Mouse (Mus musculus) brain, embryonic 14.5 days (tissue): ENCODE measurements around the gene Catsperd.

ENCODE experiments used
- CTCF ChIP-seq: fragments of 200-500 bp; IDR thresholded peaks from 2 replicates; pipeline ENCODE4 v1.5.1; 2012; ENCODE audit warnings: inconsistent platforms, mild to moderate bottlenecking, moderate library complexity, borderline replicate concordance; ENCODE audit not compliant: insufficient read depth, insufficient read length; ENCODE audit errors: extremely low read depth
- POLR2A ChIP-seq: fragments of 200-500 bp; IDR thresholded peaks from 2 replicates; pipeline ENCODE4 v1.6.1; 2012; ENCODE audit warnings: mild to moderate bottlenecking, inconsistent platforms, borderline replicate concordance; ENCODE audit not compliant: poor library complexity, insufficient read depth, insufficient read length, severe bottlenecking; ENCODE audit errors: extremely low read depth

DNA sequence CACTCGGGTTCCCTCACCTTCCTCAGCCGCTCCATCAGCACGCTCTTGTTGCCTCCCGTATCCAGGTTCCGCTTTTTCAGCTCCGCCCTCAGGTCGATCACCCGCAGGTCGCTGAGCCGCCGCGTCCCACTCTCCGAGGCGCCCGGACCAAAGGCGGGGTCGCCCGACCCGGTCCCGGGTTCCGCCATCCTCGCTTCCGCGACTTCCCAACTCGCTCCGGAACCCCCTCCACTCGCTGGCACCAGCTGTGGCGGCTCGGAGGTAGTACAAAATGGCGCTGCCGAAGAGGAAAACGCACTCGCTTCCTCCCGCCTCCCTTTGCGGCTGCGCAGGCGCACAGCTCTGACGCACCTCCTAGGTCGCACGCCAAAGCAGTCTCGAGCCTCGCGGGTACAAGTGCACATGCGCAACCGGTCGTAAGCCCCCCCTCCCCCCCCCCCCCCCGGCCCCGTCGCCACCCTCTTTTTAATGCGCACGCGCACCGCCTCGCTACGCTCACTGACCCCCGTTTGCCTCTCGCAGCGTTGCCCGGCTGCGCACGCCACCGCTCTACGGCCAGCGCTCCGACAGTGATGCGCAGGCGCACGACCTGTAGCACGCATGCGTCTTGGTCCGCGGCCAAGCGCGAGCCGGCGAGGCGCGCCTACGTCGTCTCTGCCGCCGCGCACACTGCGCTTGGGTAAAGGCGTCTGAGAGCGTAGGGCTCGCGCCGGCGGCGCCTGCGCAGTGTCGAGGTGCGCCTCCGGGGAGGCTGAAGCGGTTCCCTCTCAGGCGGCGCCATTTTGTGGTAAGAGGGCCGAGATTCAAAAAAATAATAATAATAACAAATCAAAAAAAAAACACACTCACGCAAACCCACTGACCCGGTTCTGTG lies 43.4 kb upstream of the Catsperd start, which contains the start of the genes Safb2 and Safb:
- TF ChIP-seq CTCF: peak; percentile 11; the same call in 1 of the 2 replicates
- peak; percentile 86 for TF ChIP-seq POLR2A
